Mouse (Mus musculus) regulatory T cell (primary cell): ENCODE data around the gene Dph1.

ENCODE experiments used
- in situ Hi-C: fragments of 300-600 bp; cut with MboI, MseI; formaldehyde crosslinking; loops from one replicate; pipeline ENCODE4 v1.15.1; 2025; ENCODE audit warnings: high pct_unique_total_duplicates

Dph1 gene

GRCm38 (mm10) chr11:75203926-75204325 is 12.9 kb upstream of the Dph1 start:
- in situ Hi-C loops: no loop called here

GRCm38 (mm10) chr11:75201721-75202120 is 10.7 kb upstream of the Dph1 start:
- in situ Hi-C loops: no loop called here

- in situ Hi-C loops: no loop called here
Measured at GRCm38 (mm10) chr11:75200935-75201334, 9.9 kb upstream of the Dph1 start.

- in situ Hi-C loops: no loop called here
Measured at GRCm38 (mm10) chr11:75199951-75200350, 8.9 kb upstream of the Dph1 start.

GRCm38 (mm10) chr11:75198792-75199191 is 7.8 kb upstream of the Dph1 start:
- in situ Hi-C loops: no loop called here

GRCm38 (mm10) chr11:75197956-75198355 is 6.9 kb upstream of the Dph1 start:
- in situ Hi-C loops: no loop called here

GRCm38 (mm10) chr11:75196131-75196530 is 5.1 kb upstream of the Dph1 start:
- in situ Hi-C loops: no loop called here

GRCm38 (mm10) chr11:75194850-75195461 is 3.9 kb upstream of the Dph1 start:
- in situ Hi-C loops: loop anchor here (5.0 kb wide), 1 partner anchor 92 kb away; no protein-coding TSS in a partner anchor

- in situ Hi-C loops: loop anchor here (5.0 kb wide), 1 partner anchor 93 kb away; no protein-coding TSS in a partner anchor
Measured at GRCm38 (mm10) chr11:75194121-75194849, 3.2 kb upstream of the Dph1 start.

- in situ Hi-C loops: loop anchor here (5.0 kb wide), 1 partner anchor 94 kb away; no protein-coding TSS in a partner anchor
Measured at GRCm38 (mm10) chr11:75193256-75194071, 2.4 kb upstream of the Dph1 start, which contains the start of gene Rtn4rl1. Gene Rtn4rl1, plus strand, starts transcription at chr11:75193783.

- in situ Hi-C loops: loop anchor here (5.0 kb wide), 1 partner anchor 95 kb away; no protein-coding TSS in a partner anchor
Measured at GRCm38 (mm10) chr11:75192336-75193214, 1.5 kb upstream of the Dph1 start.

- in situ Hi-C loops: loop anchor here (5.0 kb wide), 1 partner anchor 95 kb away; no protein-coding TSS in a partner anchor
Measured at GRCm38 (mm10) chr11:75191841-75192240, 800 bp upstream of the Dph1 start.

- in situ Hi-C loops: loop anchor here (5.0 kb wide), 1 partner anchor 97 kb away; no protein-coding TSS in a partner anchor
Measured at GRCm38 (mm10) chr11:75190371-75190724, 693 bp downstream of the Dph1 start.

- in situ Hi-C loops: loop anchor here (5.0 kb wide), 1 partner anchor 97 kb away; no protein-coding TSS in a partner anchor
Measured at GRCm38 (mm10) chr11:75189713-75190370, 1.2 kb downstream of the Dph1 start.

- in situ Hi-C loops: no loop called here
Measured at GRCm38 (mm10) chr11:75184986-75185385, 6.1 kb downstream of the Dph1 start.

- in situ Hi-C loops: no loop called here
Measured at GRCm38 (mm10) chr11:75184573-75184972, 6.5 kb downstream of the Dph1 start.

- in situ Hi-C loops: no loop called here
Measured at GRCm38 (mm10) chr11:75183917-75184570, 7.0 kb downstream of the Dph1 start.

GRCm38 (mm10) chr11:75178672-75179208 is 12.3 kb downstream of the Dph1 start, which contains the start of gene Ovca2:
Gene Ovca2, minus strand, starts transcription at chr11:75178835.
- in situ Hi-C loops: no loop called here

GRCm38 (mm10) chr11:75178011-75178410 is 13.0 kb downstream of the Dph1 start:
- in situ Hi-C loops: no loop called here
